18 mouse cellular contexts compared by ENCODE assay signal in the genomic region with DNA sequence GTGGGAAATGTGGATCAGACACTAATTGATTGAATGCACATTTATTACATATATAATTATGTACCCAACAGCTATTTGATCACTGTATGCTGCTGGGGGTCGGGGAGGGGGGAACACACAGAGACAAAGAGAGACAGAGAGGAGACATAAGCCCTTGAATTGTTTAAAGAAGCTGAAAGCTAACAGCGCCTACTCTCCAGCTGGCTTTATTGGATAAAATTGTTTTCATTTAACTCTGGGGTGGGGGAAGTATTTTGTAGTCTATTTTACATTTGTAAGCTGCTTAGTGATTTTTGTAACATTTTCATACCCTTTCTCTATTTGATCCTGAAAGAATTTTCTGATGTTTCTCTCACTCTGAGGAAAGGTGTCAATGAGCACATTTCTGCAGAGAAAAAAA.
"Had no signal": no experiment of that assay in that cellular context is flagged by ENCODE, and none has a peak within 500 bp of the region (broad histone marks: within the 10 kb centered on the region; RNA-seq: fewer than 3 reads in every experiment).

No protein-coding gene starts in this region.

- DNase-seq: lung, adult 18-20 months; lung, embryonic 14.5 days; lung, postnatal 10 days; lung, postnatal 4 days; midbrain, embryonic 14.5 days; retina, postnatal 1 day; right cerebral cortex, adult 18-20 months; right cerebral cortex, postnatal 25 days; right cerebral cortex, postnatal 4 days; spleen, adult 18-20 months; thymus, adult 2 months; thymus, postnatal 25 days; thymus, postnatal 4 days had no signal

- H3K27ac ChIP-seq: midbrain, embryonic 10.5 days; midbrain, embryonic 12.5 days; neural tube, embryonic 13.5 days had no signal

- H3K4me3 ChIP-seq: midbrain, embryonic 10.5 days; midbrain, embryonic 12.5 days; myocyte; neural tube, embryonic 13.5 days; neural tube, embryonic 15.5 days had no signal
